Mouse (Mus musculus): Measurements from ENCODE around the gene Rnf26. TPM values are rescaled to one million over a fixed set of nuclear protein-coding genes. Genes with fewer than 3 reads are reported as not detected.

Gene Rnf26
- polyA plus RNA-seq (2015; fragmentation: Nextera tagmentation; extraction: Ambion mirVana), result 34.5 and 35.4 TPM in 2 replicates

DNA sequence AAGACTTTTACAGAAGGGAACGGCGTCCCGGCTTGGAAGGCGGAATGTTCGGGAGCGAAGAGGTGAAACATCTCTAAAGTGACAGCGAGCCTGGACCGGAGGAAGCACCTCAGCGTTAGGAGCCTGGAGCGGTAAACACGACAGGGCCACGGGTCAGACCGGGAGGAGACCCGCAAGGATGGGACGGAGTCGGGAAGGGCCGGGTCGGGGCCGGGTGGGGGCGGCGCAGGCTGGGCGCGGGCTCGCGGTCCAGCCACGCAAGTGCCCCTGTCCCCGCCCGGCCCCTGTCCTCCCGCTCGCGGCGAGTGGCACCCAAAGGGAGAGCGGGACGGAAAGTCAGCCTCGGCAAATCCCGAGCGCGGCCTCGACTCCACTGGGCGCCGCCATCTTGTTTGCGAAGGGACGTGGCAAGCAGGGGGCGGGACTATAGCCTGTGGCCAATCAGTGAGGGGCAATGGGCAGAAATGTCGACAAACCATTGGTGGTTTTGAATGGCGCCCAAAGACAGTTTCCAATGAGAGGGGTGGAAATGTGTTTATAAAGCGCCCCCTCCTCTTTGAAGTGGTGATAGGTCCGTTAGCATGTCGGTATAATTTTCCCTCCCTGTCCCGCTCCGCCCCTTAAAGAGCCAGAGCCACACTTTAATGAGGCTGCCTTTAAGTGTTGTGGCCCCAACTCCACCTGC lies at the start of gene Rnf26, which contains the start of gene Gm49380:
Gene Rnf26 (minus strand): TSS at position 413 of the 685 bp plus-strand sequence.
Gene Gm49380 (minus strand): TSS at position 396 of the 685 bp plus-strand sequence.
- Histone ChIP-seq H3K4me2 (peak within 1 kb of the TSS; percentile 60), H3K27ac (replicated peaks) (no peak within 1 kb of the TSS), H3K4me1 (replicated peaks) (peaks cover 46% of the 10 kb centered on the region), H3K9ac (peak within 1 kb of the TSS; percentile 84), H3K27me3 (no peaks in the 10 kb centered on the region), H3K36me3 (no peaks in the 10 kb centered on the region), H3K4me3 (peak within 1 kb of the TSS; percentile 72), H3K9me3 (no peaks in the 10 kb centered on the region)
- peak; percentile 96 for ATAC-seq (ENCODE audit: low read depth)
- under 1% methylated on average over 47 of the region's 51 CpGs for WGBS

DNA sequence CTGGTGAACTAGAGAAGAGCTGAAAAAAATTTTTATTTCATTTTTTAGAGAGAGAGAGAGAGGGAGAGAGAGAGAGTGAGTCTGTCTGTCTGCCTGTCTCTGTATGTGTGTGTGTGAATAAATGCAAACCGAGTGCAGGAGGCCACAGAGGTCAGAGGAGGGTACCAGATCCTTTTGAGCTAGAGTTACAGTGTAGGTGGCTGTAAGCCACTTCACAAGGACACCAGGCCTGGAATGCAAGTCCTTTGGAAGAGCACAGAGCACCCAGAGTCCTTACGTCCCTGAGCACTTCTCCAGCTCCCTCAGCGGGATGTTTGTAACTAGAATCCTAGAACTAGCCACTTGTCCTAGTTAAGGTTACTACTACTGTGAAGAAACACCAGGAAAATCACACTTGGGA lies 46.6 kb upstream of the Rnf26 start:
- no peak overlapping the region for H3K4me2 ChIP-seq

GRCm38 (mm10) chr9:44147290-44147689 lies 34.0 kb upstream of the Rnf26 start:
- H3K27ac ChIP-seq (replicated peaks), result no peak overlapping the region
- 75% methylated on average over 3 of the region's 3 CpGs for WGBS
- no peak overlapping the region for H3K4me2 ChIP-seq
- no peak for ATAC-seq (ENCODE audit: low read depth)
- no peaks in the 10 kb centered on the region for H3K4me1 ChIP-seq (replicated peaks)
- no peak overlapping the region for H3K9ac ChIP-seq
- H3K9me3 ChIP-seq, result no peaks in the 10 kb centered on the region
- peaks cover 71% of the 10 kb centered on the region for H3K36me3 ChIP-seq
- H3K27me3 ChIP-seq, result no peaks in the 10 kb centered on the region
- H3K4me3 ChIP-seq, result no peak overlapping the region

More for the DNA sequence above, 46.6 kb upstream of the Rnf26 start:
- H3K9ac ChIP-seq, result no peak overlapping the region
- H3K27me3 ChIP-seq, result no peaks in the 10 kb centered on the region
- ATAC-seq (ENCODE audit: low read depth), result no peak
- no peaks in the 10 kb centered on the region for H3K9me3 ChIP-seq
- H3K4me3 ChIP-seq, result no peak overlapping the region
- H3K27ac ChIP-seq (replicated peaks), result no peak overlapping the region
- WGBS, result 85% methylated on average over 3 of the region's 3 CpGs
- no peaks in the 10 kb centered on the region for H3K4me1 ChIP-seq (replicated peaks)
- H3K36me3 ChIP-seq, result peaks cover 89% of the 10 kb centered on the region

GRCm38 (mm10) chr9:44144718-44145060 lies 31.4 kb upstream of the Rnf26 start:
- Histone ChIP-seq H3K4me3 (no peak overlapping the region), H3K27ac (replicated peaks) (no peak overlapping the region), H3K9ac (no peak overlapping the region), H3K4me2 (no peak overlapping the region), H3K4me1 (replicated peaks) (no peaks in the 10 kb centered on the region), H3K9me3 (no peaks in the 10 kb centered on the region), H3K36me3 (peaks cover 68% of the 10 kb centered on the region), H3K27me3 (no peaks in the 10 kb centered on the region)
- no peak for ATAC-seq (ENCODE audit: low read depth)

GRCm38 (mm10) chr9:44144023-44144717 lies 30.9 kb upstream of the Rnf26 start:
- Histone ChIP-seq H3K27ac (replicated peaks) (no peak overlapping the region), H3K4me2 (no peak overlapping the region), H3K36me3 (peaks cover 63% of the 10 kb centered on the region), H3K27me3 (no peaks in the 10 kb centered on the region), H3K9ac (no peak overlapping the region), H3K9me3 (no peaks in the 10 kb centered on the region), H3K4me1 (replicated peaks) (no peaks in the 10 kb centered on the region), H3K4me3 (no peak overlapping the region)
- 28% methylated on average over 7 of the region's 8 CpGs for WGBS
- no peak for ATAC-seq (ENCODE audit: low read depth)

- no peak for ATAC-seq (ENCODE audit: low read depth)
- Histone ChIP-seq H3K9me3 (no peaks in the 10 kb centered on the region), H3K4me3 (no peak overlapping the region), H3K36me3 (peaks cover 57% of the 10 kb centered on the region), H3K4me1 (replicated peaks) (no peaks in the 10 kb centered on the region), H3K27ac (replicated peaks) (no peak overlapping the region), H3K27me3 (no peaks in the 10 kb centered on the region), H3K9ac (no peak overlapping the region), H3K4me2 (no peak overlapping the region)
- WGBS, result 79% methylated on average over 5 of the region's 5 CpGs
Measured at GRCm38 (mm10) chr9:44143421-44143820, 30.1 kb upstream of the Rnf26 start.

DNA sequence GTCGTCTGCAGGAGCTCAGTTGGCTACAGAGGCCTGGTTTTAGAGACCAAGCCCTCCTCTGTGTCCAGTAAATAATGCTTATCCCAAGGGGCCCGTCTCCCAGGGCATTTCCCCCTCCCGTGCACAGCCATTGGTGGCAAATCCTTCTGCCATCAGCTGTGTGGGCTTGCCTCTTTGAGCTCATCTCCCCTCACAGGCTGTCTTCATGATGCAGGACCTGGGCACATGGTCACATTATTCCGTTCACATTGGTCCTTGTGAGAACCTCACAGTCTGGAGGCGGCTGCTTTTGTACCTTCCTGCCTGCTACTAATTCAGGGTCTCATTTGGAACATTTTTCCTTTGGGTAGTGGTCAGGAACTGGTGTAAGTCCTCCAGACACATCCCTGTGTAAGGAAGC lies 28.6 kb upstream of the Rnf26 start:
- H3K9ac ChIP-seq, result no peak overlapping the region
- H3K4me2 ChIP-seq, result no peak overlapping the region
- H3K9me3 ChIP-seq, result no peaks in the 10 kb centered on the region
- H3K4me1 ChIP-seq (replicated peaks), result no peaks in the 10 kb centered on the region
- 59% methylated on average over 5 of the region's 5 CpGs for WGBS
- no peak overlapping the region for H3K4me3 ChIP-seq
- no peak for ATAC-seq (ENCODE audit: low read depth)
- peaks cover 4% of the 10 kb centered on the region for H3K27me3 ChIP-seq
- no peak overlapping the region for H3K27ac ChIP-seq (replicated peaks)
- H3K36me3 ChIP-seq, result peaks cover 55% of the 10 kb centered on the region

DNA sequence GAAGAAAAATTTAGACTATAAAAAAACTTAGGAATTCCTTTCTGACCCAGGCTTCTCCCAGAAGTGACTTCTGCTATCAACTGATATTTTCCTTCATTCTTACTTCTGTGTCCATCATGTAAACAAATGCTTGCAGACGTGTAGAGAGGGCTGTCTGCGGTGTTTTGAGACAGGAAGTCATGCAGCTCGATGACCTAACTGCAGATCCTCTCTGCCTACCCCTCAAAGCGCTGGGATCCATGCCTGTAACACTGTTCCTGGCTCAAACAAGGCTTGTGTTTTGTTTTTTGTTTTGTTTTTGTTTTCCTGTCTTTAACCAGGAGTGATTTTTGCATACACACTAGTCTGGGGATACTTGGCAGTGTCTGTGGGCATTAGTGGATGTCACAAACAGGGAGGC lies 24.5 kb upstream of the Rnf26 start:
- no peaks in the 10 kb centered on the region for H3K9me3 ChIP-seq
- H3K27me3 ChIP-seq, result peaks cover 45% of the 10 kb centered on the region
- 75% methylated on average over 4 of the region's 4 CpGs for WGBS

DNA sequence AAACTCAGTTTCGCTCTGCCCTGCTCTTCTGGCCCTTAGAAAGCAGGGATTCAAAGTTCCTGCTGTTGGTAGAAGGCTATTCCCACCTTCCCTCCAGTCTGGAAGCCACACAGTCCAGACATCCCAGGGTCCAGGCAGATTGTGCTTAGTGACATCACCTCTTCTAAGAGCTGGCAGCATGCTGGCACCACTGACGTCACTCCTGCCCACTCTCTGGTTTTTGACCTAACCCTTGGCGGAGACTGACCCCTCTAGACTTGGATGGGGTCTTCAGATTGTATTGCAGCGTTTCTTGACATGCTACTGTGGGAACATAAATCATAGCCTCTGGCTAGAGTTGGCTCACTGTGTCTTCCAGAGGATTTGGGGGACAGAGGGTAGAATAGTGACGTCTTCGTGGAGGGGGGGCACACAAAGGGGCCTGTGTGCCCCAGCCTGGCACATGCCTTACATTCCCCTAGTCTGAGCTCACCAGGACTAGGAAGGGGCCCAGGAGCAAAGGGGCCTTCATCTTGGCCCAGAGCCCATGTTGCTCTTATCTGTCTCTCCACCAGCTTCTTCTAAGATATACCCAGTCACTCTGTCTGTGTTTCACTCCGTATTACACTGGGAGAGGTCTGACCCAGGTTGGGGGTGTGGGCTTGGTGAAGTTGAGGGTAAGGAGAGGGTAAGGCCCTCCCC lies 22.6 kb upstream of the Rnf26 start:
- Histone ChIP-seq H3K27ac (replicated peaks) (peak overlapping the region; percentile 35; the same call in 1 of the 2 replicates), H3K4me2 (peak overlapping the region; percentile 84), H3K36me3 (peaks cover 10% of the 10 kb centered on the region; the same call in 1 of the 2 replicates), H3K9me3 (no peaks in the 10 kb centered on the region), H3K4me1 (replicated peaks) (peaks cover 40% of the 10 kb centered on the region), H3K27me3 (peaks cover 65% of the 10 kb centered on the region), H3K4me3 (peak overlapping the region; percentile 51), H3K9ac (peak overlapping the region; percentile 69)
- 53% methylated on average over 7 of the region's 7 CpGs for WGBS
- peak; percentile 25; the same call in 1 of the 2 replicates for ATAC-seq (ENCODE audit: low read depth)

More for the DNA sequence above, 24.5 kb upstream of the Rnf26 start:
- Histone ChIP-seq H3K9ac (no peak overlapping the region), H3K4me3 (no peak overlapping the region), H3K27ac (replicated peaks) (no peak overlapping the region), H3K36me3 (peaks cover 24% of the 10 kb centered on the region), H3K4me2 (no peak overlapping the region), H3K4me1 (replicated peaks) (peaks cover 40% of the 10 kb centered on the region)
- no peak for ATAC-seq (ENCODE audit: low read depth)

DNA sequence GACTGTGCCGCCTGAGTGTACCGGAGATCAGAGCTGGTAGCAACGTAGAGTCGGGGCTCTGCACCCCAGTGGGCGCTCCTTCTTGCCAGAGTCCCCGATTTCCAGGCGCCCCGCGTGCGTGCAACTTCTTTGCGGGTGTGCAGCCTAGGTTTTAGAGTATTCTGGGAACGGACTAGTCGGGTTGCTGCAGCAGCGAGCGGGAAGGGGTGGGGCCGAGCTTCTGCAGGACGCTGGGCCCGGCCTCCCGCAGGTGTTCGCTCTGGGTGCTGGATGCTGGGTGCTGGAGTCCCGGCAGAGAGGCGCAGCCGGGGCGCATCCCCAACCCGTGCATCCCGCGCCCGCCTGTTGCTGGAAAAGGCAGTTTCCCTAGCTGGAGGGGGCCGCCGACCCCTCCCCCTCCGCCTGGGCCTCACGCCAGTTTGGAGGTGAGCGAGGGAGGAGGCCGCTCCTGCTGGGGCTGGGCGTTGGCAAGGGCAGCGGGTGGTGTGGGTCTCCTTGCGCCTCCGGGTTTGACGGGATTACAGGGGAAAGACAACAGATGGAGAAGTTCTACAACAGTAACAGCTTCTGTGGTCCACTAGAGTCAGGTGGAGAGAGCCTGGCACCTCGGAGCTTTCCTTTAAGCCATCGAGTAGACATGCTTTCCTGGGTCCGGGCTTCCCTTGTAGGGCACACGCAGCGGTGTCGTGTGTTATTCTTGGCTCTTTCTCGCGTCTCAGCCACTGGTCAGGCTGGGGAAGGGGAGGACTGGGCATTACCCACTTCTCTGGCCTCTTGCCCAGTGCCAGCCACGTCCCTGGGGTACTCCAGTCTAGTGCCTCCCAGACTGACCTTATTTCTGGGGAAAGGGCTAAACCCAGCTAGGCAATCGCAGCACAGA lies 21.8 kb upstream of the Rnf26 start:
- no peaks in the 10 kb centered on the region for H3K9me3 ChIP-seq
- H3K4me2 ChIP-seq, result peak overlapping the region; percentile 84
- H3K9ac ChIP-seq, result peak overlapping the region; percentile 69
- H3K4me1 ChIP-seq (replicated peaks), result peaks cover 48% of the 10 kb centered on the region
- WGBS, result 3% methylated on average over 49 of the region's 49 CpGs
- H3K27me3 ChIP-seq, result peaks cover 70% of the 10 kb centered on the region
- peak; percentile 19; the same call in 1 of the 2 replicates for ATAC-seq (ENCODE audit: low read depth)
- H3K4me3 ChIP-seq, result peak overlapping the region; percentile 51
- 0 out of 2 replicates have a peak, but pooled peaks cover 2% of the 10 kb centered on the region for H3K36me3 ChIP-seq
- peak overlapping the region; percentile 65 for H3K27ac ChIP-seq (replicated peaks)

DNA sequence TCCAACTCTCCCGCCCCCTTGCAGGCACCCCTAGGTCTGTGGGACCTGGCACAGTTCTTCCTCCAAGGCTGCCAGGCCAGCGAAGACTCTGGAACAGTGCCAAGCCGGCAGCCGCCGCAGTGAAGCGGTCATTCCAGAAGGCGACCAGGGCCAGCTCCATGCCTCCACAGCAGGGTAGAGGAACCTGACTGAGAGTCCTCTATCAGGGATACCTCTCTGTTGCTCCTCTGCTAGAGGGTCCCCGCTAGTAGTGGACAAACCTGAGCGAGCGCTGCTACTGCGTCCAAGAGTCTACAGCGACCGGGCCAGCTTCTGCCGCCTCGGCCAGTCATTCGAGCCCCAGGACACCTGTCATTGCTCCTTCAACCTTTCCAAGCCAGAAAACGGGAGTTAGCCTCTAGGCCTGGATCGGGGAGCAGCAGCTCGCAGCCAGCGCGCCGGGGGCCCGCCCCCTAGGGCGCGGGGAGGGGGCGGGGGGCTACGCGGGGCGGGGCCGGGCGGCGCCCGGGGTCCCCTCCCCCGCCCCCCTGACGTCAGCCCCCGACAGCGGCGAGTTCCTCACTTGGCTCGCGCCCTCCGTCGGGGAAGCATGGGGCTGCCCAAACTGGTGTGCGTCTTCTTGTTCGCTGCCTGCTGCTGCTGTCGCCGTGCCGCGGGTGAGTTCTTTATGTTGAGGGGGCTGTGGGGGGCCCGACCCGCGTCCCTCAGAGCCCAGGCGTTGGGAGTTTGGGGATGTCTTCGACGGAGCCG lies 21.0 kb upstream of the Rnf26 start, which contains the start of gene Mcam:
Gene Mcam (plus strand): TSS at position 369 of the 750 bp plus-strand sequence.
- Histone ChIP-seq H3K27me3 (peaks cover 73% of the 10 kb centered on the region), H3K9ac (peak within 1 kb of the TSS; percentile 69), H3K4me3 (peak within 1 kb of the TSS; percentile 51), H3K36me3 (no peaks in the 10 kb centered on the region), H3K9me3 (no peaks in the 10 kb centered on the region), H3K27ac (replicated peaks) (peak within 1 kb of the TSS; percentile 65), H3K4me1 (replicated peaks) (peaks cover 55% of the 10 kb centered on the region), H3K4me2 (peak within 1 kb of the TSS; percentile 84)
- WGBS, result 1% methylated on average over 39 of the region's 55 CpGs
- peak; percentile 12; the same call in 1 of the 2 replicates for ATAC-seq (ENCODE audit: low read depth)

Data from neural tube, embryonic 13.5 days (tissue).